Mouse (Mus musculus): ENCODE measurements around the gene Mfsd4a. TPM values are rescaled to one million over a fixed set of nuclear protein-coding genes. Genes with fewer than 3 reads are reported as not detected.

The Mfsd4a gene
- polyA plus RNA-seq, 1 experiment, result not detected

DNA sequence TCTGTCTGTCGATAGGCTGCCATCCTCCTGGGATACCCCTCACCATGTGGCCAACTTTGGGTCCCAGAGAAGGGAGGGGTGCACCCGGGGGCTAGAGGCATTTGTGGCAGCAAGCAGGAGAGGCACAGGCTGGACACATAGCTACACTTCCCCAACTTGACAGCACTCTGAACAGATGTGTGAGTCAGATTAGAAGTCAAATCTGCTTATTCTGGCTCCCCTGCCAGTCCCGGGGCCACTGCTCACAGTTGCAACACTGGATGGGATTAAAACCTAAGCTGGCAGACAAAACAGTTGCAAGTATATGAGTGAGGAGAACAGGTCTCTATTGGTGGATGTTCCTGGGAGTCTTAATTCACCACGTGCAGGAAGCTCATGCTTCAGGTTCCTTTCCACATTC is 31.9 kb upstream of the Mfsd4a start:
- WGBS, result 3% methylated on average over 4 of the region's 4 CpGs

DNA sequence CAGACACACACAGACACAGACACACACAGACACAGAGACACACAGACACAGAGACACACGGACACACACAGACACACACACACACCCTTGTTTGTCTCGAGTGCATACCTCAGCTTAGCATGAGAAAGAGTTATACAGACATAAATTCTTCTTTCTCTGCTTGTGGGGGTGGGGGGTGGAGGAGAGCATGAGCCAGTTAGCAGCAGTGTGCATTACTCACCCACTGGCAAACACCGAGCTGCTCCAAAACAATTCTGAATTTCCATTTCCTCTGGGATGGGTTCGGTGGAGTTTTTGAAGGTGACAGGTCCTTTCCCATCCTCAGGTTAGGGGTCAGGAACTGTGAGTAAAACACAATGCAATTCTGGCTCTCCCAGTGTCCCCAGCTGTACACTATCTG is 31.2 kb upstream of the Mfsd4a start:
- H3K27ac ChIP-seq (ENCODE audit: control insufficient read depth, insufficient read depth, low read depth, low read length, poor library complexity), result no peak overlapping the region
- WGBS, result 43% methylated on average over 4 of the region's 4 CpGs
- peaks cover 4% of the 10 kb centered on the region; the same call in 1 of the 2 replicates for H3K4me1 ChIP-seq (ENCODE audit: control insufficient read depth, insufficient read depth, low read length)
- TF ChIP-seq POLR2A (IDR thresholded peaks at IDR 0.05; ENCODE audit: borderline replicate concordance, control insufficient read depth, low read depth, low read length) (no peak), CTCF (IDR thresholded peaks at IDR 0.05; ENCODE audit: control insufficient read depth, insufficient read depth, low read length) (no peak)
- H3K4me3 ChIP-seq (replicated peaks; ENCODE audit: control insufficient read depth, low read depth, low read length), result no peak overlapping the region

More for the DNA sequence above, 31.9 kb upstream of the Mfsd4a start:
- peaks cover 4% of the 10 kb centered on the region for H3K4me1 ChIP-seq (ENCODE audit: control insufficient read depth, insufficient read depth, low read length)
- no peak overlapping the region for H3K4me3 ChIP-seq (replicated peaks; ENCODE audit: control insufficient read depth, low read depth, low read length)
- H3K27ac ChIP-seq (ENCODE audit: control insufficient read depth, insufficient read depth, low read depth, low read length, poor library complexity), result no peak overlapping the region
- no peak for TF ChIP-seq CTCF (IDR thresholded peaks at IDR 0.05; ENCODE audit: control insufficient read depth, insufficient read depth, low read length)
- TF ChIP-seq POLR2A (IDR thresholded peaks at IDR 0.05; ENCODE audit: borderline replicate concordance, control insufficient read depth, low read depth, low read length), result no peak

- Histone ChIP-seq H3K4me3 (replicated peaks; ENCODE audit: control insufficient read depth, low read depth, low read length) (no peak overlapping the region), H3K4me1 (ENCODE audit: control insufficient read depth, insufficient read depth, low read length) (peaks cover 4% of the 10 kb centered on the region; the same call in 1 of the 2 replicates), H3K27ac (ENCODE audit: control insufficient read depth, insufficient read depth, low read depth, low read length, poor library complexity) (no peak overlapping the region)
- 10% methylated on average over 1 of the region's 1 CpGs for WGBS
- no peak for TF ChIP-seq POLR2A (IDR thresholded peaks at IDR 0.05; ENCODE audit: borderline replicate concordance, control insufficient read depth, low read depth, low read length)
- no peak for TF ChIP-seq CTCF (IDR thresholded peaks at IDR 0.05; ENCODE audit: control insufficient read depth, insufficient read depth, low read length)
Measured at GRCm38 (mm10) chr1:132098076-132098475, 30.2 kb upstream of the Mfsd4a start.

DNA sequence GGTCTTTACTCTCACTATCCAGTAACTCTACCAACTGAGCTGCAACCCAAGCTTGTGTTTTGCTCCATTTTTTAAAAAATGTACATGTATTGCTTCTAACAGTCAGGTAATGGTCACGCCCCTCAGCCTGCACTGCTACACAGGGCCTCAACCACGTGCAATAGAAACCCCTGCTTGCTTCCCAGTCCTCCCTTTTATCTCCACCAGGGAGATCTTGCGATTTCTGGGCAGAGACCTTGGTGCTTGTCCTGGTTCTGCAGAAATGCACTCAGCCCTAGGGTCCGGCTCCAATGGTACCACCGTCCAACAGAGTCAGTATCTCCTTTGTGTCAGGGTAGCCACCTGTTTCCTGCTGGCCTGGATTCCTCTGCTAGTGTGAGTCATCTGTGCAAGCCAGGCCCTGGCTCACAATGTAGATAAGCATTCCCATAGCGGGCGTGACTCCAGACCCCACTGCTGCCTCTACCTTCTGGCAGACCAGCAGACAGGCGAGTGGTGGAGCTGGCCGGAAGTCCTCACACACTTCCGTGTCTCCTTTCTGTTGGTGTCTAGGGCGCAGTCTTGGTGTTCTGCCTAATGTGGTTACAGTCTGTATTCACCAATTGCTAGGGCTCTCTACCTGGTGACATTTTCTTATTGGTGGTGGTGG is 27.6 kb upstream of the Mfsd4a start:
- no peak overlapping the region for H3K27ac ChIP-seq (ENCODE audit: control insufficient read depth, insufficient read depth, low read depth, low read length, poor library complexity)
- TF ChIP-seq CTCF (IDR thresholded peaks at IDR 0.05; ENCODE audit: control insufficient read depth, insufficient read depth, low read length) (no peak), POLR2A (IDR thresholded peaks at IDR 0.05; ENCODE audit: borderline replicate concordance, control insufficient read depth, low read depth, low read length) (no peak)
- WGBS, result 17% methylated on average over 11 of the region's 11 CpGs
- H3K4me3 ChIP-seq (replicated peaks; ENCODE audit: control insufficient read depth, low read depth, low read length), result no peak overlapping the region
- peaks cover 4% of the 10 kb centered on the region; the same call in 1 of the 2 replicates for H3K4me1 ChIP-seq (ENCODE audit: control insufficient read depth, insufficient read depth, low read length)

DNA sequence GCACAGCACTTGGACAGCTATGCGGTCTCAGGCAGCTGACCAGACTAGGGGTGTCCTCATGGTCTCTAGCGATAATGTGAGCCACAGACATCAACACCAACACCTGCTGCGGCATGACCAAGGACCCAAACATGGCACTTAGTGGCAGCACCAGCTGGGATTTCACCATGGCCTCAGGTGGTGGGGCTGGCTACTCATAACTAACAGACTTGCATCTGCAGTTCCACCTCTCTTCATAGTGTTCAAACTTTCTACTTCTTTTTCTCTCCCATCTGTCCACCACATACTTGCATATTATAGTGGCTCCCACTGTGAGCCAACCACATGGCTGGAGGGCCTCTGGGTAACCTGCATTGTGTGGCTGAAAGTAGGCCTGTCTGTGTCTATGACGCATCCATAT is 25.4 kb upstream of the Mfsd4a start:
- Histone ChIP-seq H3K4me1 (ENCODE audit: control insufficient read depth, insufficient read depth, low read length) (peaks cover 2% of the 10 kb centered on the region; the same call in 1 of the 2 replicates), H3K27ac (ENCODE audit: control insufficient read depth, insufficient read depth, low read depth, low read length, poor library complexity) (no peak overlapping the region), H3K4me3 (replicated peaks; ENCODE audit: control insufficient read depth, low read depth, low read length) (no peak overlapping the region)
- no peak for TF ChIP-seq CTCF (IDR thresholded peaks at IDR 0.05; ENCODE audit: control insufficient read depth, insufficient read depth, low read length)
- TF ChIP-seq POLR2A (IDR thresholded peaks at IDR 0.05; ENCODE audit: borderline replicate concordance, control insufficient read depth, low read depth, low read length), result no peak
- 88% methylated on average over 4 of the region's 4 CpGs for WGBS

- WGBS, result 81% methylated on average over 4 of the region's 4 CpGs
- no peak overlapping the region for H3K4me3 ChIP-seq (replicated peaks; ENCODE audit: control insufficient read depth, low read depth, low read length)
- no peaks in the 10 kb centered on the region; the same call in 1 of the 2 replicates for H3K4me1 ChIP-seq (ENCODE audit: control insufficient read depth, insufficient read depth, low read length)
- H3K27ac ChIP-seq (ENCODE audit: control insufficient read depth, insufficient read depth, low read depth, low read length, poor library complexity), result no peak overlapping the region
- no peak for TF ChIP-seq POLR2A (IDR thresholded peaks at IDR 0.05; ENCODE audit: borderline replicate concordance, control insufficient read depth, low read depth, low read length)
- TF ChIP-seq CTCF (IDR thresholded peaks at IDR 0.05; ENCODE audit: control insufficient read depth, insufficient read depth, low read length), result no peak
Measured at GRCm38 (mm10) chr1:132090266-132090665, 22.4 kb upstream of the Mfsd4a start.

GRCm38 (mm10) chr1:132089767-132090166 is 21.9 kb upstream of the Mfsd4a start:
- Histone ChIP-seq H3K4me1 (ENCODE audit: control insufficient read depth, insufficient read depth, low read length) (no peaks in the 10 kb centered on the region; the same call in 1 of the 2 replicates), H3K27ac (ENCODE audit: control insufficient read depth, insufficient read depth, low read depth, low read length, poor library complexity) (no peak overlapping the region), H3K4me3 (replicated peaks; ENCODE audit: control insufficient read depth, low read depth, low read length) (no peak overlapping the region)
- TF ChIP-seq CTCF (IDR thresholded peaks at IDR 0.05; ENCODE audit: control insufficient read depth, insufficient read depth, low read length) (no peak), POLR2A (IDR thresholded peaks at IDR 0.05; ENCODE audit: borderline replicate concordance, control insufficient read depth, low read depth, low read length) (no peak)
- WGBS, result 52% methylated on average over 6 of the region's 6 CpGs

DNA sequence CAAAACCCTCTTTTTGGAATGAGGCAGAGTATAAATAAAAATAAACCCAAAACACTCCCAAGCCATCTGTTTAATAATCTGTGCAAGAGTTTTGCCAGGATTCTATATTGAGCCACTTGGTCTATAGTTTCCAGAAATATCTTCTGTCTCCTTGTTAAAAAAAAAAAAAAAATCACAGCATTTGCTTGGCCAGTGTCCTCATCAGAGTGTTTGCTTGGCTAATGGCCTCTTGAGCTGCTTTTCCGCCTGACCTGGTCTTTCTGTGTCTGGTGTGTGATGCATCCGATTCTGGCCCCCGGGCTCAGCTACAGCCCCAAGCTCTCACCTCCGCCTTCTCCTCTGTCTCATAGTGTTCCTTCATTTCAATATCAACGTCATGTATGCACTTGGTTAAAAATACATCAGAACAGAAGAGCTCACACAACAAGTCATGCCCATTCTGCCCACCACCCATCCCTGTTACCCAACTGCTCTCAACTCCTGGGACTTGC is 20.4 kb upstream of the Mfsd4a start:
- TF ChIP-seq CTCF (IDR thresholded peaks at IDR 0.05; ENCODE audit: control insufficient read depth, insufficient read depth, low read length), result no peak
- no peak for TF ChIP-seq POLR2A (IDR thresholded peaks at IDR 0.05; ENCODE audit: borderline replicate concordance, control insufficient read depth, low read depth, low read length)
- H3K4me3 ChIP-seq (replicated peaks; ENCODE audit: control insufficient read depth, low read depth, low read length), result no peak overlapping the region
- H3K27ac ChIP-seq (ENCODE audit: control insufficient read depth, insufficient read depth, low read depth, low read length, poor library complexity), result no peak overlapping the region
- H3K4me1 ChIP-seq (ENCODE audit: control insufficient read depth, insufficient read depth, low read length), result no peaks in the 10 kb centered on the region; the same call in 1 of the 2 replicates
- WGBS, result 87% methylated on average over 5 of the region's 5 CpGs
